Mouse (Mus musculus) thymus, postnatal 10 days (tissue): ENCODE measurements around the gene Homer1.

Experiments used
- DNase-seq, 2 experiments: peaks; one replicate each; pipeline ENCODE4 v3.0.0; 2021; ENCODE audit warnings: low spot score in 2 of 2

Gene Homer1

DNA sequence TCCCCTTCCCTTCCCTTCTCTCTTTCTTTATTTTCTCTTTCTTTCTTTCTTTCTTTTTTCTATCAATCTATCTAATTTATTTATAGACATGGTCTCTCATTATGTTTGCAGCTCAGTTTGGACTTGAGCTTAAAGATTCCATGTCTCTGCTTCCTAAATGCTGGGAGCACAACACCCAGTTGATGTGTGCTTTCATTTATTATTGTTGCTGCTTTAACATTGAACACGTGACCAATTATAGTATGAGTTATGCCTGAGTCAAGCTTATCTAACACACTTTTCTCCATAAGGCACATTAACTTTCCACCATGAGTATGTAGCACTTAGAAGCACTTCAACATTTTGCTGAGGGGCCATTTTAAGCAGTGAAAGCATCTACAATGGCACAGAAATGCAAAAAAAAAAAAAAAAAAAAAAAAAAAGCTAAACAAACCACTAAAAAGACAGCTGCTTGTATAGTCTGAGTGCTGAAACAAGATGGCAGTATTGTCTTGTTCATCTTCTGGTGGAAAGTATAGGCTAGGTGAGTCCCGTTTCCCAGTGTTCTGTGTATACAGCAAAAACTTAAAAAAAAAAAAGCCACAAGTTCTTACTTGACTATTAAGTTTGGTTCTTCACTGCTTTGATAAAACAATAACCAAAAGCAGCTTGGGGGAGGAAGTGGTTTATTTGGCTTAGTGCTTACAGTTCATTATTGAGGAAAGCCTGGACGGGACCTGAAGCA, 41.3 kb downstream of the Homer1 start:
- no peak for DNase-seq

DNA sequence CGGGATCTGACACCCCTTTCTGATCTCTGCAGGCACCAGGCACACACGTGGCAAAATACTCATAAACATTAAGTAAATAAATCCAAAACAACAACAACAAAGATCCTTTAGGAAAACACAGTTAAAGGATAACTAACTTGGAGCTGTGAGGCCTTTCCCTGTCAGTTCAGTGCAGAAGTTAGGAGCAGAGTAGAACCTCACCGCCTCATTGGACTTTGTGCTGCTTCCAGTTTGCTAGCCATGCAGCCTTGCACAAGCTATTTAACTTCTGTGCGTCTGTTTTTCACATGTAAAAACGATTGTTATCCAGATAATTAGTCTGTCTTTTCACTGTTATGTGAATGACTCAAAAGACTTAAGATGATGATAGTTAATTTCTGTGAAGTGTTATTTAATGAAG, 43.2 kb downstream of the Homer1 start:
- DNase-seq, result no peak

DNA sequence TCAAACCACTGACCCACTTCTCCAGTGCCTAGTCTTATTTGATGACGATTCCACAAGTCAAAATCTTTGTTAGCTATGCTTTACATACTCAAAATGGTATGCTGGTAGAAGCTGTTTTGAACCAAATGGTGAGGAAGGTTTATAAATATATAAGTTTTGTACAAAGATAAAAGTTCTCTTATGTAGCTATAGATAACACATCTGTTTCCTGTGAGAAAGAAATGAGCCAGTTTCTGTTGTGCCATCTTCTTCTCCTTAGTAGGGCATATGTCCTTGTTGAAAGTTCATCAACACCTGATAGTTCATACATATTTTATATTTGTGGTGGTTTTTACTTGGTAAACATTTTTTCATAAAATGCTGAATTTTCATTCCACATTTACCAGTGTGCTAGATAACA, 45.0 kb downstream of the Homer1 start:
- DNase-seq, result no peak

DNA sequence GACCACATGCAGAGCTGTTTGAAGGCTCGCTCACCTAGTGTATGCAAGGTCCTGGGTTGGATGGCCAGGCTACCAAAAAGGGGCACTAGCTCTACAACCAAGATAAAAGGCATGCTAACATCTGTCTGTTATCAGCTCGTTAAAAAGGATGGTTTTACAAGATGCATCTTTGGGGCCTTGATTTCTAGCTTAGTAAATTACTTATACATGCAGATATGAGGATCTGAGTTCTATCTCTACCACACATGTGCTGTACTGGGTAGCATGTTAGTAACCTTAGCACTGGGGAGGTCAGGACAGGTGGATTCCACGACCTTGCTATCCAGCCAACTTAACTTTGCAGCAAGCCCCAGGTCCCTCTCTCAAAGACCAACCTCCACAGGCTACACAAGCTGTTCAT, 46.4 kb downstream of the Homer1 start:
- DNase-seq, result no peak

DNA sequence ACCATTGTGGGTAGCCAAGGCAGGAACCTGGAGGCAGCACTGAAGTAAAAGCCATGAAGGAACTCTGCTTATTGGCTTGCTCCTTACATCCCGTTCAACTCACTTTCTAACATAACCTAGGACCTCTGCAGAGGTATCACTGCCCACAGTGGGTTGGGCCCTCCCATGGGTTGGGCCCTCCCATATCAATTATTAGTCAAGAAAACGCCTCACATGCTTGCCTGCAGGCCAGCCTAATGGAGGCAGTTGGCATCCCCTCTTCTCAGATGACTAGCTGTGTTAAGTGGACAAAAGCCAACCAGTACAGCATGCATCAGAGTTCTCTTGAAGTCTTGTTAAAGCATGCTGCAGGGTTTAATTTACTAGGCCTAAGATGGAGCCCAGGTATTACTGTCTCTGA, 52.6 kb downstream of the Homer1 start:
- DNase-seq, result no peak

DNA sequence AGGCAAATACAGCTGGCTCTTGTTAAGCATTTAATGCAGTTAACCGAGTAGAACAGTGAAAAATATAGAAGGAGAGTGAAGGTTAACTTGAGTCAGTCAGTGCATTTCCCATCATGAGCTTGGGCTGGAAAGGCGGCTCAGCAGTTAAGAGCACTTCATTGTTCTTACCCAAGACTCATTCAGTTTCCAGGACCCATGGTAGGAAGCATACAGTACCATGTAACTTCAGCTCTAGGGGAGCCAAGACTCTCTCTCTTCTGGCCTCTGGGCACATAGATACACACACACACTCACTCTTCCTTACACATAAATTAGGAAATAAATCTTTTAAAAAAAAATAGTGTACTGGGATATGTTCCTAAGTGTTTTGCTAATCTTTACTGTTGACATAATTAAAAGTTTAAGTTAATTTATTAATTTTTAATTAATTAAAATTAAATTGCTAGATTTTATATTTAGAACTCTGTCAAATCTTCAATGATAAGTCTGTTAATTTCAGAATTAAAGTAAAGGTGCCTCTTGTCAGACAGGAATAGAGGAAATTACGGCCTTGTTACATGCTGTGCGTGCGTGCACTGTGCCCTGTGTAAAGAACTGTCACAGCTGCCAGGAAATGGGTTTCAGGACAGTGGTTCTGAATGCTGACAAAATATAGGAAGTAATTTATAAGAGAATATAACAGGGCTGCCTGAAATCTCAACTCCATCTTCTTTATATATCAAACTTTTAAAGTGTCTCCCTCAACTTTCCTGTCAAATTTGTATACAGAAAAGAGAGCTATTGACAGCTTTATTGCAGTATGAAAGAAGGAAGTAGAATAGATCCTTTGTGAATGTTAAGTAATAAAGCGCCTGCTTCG, 55.2 kb downstream of the Homer1 start:
- no peak for DNase-seq

DNA sequence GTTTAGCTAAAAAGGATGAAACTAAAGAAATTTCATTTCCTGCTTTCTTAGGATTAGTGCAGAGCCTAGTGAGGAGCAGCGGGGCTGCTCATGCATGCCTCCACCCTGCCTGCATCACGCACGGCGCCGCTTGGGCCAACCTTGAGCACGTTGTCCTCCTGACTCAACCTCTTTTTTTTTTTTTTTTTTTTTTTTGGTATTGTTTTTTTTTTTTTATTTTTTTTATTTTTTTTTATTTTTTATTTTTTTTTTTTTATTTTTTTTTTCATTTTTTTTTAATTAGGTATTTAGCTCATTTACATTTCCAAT, 55.8 kb downstream of the Homer1 start:
- peak in 1 of 2 experiments; percentile 14 for DNase-seq

DNA sequence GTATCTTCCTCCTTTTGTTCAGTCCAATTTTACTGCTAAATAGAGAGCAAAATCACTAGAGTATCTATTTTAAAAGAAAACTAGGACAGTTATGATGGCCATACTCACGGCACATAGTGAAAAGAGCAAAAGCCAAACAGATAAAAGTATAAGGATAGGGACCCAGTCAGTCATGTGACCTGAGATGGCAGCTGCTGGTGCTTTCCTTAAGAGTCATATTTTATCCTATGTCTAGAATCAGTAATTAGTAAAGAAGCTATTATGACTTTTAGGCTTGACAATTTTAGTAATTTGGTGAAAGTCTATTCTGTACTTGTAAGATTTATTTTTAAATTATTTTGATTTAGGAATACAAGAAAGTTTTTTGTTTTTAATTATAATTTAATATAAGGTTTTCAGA, 59.1 kb downstream of the Homer1 start:
- DNase-seq, result no peak

DNA sequence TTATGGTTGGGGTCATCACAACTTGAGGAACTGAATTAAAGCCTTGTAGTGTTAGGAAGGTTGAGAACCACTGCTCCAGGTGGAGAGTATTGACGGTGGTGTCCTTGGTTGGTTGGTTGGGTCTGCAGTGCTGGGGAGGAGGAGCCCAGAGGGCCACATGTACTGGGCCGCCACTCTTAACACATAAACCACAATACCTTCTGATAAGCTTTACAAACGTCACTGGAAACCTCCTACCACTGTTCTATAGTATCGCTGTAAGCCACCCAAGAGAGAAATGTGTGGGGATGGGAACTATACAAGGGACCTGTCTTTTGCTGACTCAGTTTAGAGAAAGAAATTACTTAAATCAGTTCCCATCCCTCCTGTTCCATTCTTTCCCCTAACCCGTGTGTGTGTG, 68.1 kb downstream of the Homer1 start:
- no peak for DNase-seq

DNA sequence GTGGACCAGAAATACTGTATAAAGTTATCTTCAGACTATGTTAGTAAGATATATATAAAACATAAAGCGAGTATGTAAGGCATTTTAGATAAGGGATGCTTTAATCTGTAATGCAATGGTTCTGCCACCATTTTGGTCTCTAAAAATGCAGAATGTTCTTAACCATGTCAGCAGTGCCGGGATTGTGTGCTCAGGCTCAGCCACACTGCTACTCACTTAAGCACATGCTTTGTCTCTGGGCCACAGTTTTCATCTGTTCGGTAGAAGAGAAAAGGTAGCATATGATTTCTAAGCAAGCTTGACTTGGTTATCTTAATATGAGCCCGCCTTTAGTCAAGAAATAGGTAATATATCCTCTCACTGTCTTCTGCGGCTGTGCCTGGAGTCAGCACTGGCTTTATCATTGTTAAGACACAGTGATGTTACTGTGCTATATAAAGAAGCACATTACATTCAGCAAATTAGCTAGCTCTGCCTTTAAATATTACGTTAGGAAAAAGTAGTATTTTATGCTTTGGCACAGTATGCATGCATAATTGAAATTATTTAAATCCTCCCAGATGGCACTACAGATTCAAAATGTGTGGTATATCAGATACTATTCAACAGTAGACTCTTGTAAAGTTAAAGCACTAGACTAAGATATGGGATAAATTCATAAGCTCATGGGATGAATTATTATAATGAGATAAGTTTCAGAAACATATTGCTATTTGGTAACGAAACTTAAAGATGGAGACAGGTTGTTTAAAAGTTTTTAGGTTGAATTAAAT, 69.6 kb downstream of the Homer1 start:
- no peak for DNase-seq

DNA sequence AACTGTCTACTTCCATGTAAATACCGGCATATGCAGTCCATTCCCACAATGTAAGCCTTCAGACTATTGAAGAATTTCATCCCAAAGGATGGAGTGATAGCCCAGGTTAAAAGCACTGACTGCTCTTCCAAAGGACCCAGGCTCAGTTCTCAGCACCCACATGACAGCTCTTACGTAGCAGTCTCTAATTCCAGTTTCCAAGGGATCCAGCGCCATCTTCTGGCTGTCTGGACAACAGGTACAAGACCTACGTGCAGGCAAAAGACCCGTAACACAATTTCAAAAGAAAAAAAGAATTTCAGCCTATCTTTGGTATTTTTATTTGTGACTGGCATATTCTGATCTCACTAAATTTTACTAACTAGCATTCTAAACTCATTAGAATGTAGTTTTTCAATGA, 75.0 kb downstream of the Homer1 start:
- no peak for DNase-seq

DNA sequence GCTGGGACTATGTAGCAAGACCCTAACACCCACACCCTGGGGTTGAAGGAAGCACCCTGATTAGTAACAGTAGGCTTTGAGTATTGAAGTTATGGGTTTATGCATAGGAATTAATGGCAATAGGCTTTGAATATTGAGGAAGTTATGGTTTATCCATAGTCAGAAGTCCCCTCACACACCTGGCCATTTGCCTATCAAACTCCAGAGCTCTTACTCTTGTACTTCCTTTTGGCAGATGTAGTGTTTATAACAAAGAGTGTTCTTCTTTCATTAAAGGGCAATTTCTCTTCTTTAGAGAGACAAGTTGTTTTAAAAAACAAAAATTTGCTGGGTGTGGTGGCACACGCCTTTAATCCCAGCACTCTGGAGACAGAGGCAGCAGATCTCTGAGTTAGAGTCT, 79.1 kb downstream of the Homer1 start:
- DNase-seq, result no peak

DNA sequence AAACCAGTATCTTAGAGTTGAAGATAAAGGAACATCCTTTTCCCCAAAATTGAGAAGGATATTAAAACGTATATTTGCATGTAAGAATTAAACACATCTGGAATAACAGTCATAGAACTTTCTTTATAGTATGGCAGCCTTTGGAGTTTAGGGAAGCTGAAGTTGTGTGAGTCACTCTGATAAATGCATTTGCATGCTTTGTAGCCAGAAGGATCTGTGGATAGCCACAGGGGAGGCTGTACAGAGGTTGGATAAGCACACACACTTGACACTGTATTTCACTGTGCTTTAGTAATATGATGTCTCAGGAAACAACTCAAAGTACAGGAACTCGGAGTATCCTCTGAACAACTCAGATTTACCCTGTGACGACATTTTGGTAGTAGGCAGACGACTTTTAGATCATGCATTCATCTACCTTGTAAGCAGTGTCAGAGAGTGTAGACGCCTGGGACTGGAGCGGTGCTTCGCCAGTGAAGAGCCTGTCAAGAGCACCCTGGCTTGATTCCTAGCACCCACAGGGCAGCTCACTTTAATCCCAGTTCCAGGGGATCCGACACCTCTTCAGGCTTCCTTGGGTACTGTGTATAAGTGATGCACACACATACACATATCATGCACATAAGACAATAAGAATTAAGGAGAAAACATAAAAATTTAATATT, 81.1 kb downstream of the Homer1 start:
- no peak for DNase-seq

DNA sequence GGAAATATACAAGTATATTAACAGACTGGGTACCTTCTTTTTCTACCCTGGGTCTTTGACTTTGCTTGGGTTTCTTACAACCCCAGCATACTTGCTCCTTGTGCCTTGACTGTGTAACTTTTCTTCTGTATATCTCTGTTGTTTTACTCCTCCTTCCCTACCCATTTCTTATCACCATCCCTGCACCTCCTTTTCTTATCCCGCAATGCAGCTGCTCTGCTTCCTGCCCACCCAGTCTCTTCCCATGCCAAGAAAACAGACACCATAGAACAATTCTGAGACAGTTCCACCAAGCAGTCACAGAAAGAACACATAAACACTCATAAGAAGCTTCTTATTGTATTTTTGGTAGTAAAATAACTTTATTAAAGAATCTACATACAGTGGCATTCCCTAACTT, 81.9 kb downstream of the Homer1 start:
- no peak for DNase-seq

DNA sequence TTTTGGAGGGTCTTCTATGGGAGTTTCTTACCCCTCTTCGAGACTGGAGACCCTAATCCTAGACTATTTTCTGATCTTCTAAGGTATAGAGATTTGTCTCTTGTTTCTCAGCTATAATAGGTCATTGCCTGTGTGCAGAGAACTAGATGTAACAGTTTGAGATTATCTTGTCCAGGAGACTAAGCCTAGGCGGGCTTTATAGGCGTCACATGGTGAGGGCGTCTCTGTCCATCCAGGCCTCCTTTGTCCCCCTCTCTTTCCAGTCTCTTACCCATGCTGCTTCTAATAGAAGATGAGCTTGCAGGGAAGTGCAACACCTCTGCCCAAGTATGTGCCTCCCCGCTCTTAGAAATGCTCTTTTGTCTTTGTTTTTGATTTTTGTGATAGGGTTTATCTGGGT, 83.7 kb downstream of the Homer1 start:
- no peak for DNase-seq

DNA sequence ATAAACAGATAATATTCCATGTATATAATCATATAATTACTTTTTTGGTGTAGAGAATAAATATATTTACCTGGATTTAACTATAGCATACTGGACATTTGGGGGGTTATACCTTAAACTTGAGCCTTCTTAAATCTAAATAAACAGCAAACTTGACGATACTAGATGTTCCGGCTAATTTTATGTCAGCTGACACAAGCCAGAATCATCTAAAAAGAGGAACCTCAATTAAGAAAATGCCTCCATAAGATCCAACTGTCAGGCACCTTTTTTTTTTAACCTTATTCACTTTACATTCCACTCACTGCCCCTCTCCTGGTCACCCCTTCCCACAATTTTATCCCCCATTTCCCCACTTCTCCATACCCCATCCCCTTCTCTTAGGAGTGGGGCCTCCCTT, 84.2 kb downstream of the Homer1 start:
- no peak for DNase-seq

DNA sequence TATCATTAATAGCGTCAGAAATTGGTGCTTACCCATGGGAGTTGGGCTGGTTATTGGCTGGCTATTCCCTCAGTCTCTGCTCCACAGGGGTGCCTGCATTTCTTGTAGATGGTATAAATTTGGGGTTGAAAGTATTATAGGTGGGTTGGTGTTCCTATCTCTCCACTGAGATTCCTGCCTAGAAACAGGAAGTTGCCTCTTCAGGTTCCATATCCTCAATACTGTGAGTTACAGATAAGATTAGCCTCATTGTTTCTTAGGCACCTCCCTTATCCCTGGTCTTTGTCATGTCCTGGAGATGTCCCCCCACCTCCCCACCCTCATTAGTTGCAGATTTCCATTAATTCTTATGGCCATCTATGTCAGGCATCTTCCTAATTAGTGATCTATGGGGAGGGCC, 85.0 kb downstream of the Homer1 start:
- no peak for DNase-seq

DNA sequence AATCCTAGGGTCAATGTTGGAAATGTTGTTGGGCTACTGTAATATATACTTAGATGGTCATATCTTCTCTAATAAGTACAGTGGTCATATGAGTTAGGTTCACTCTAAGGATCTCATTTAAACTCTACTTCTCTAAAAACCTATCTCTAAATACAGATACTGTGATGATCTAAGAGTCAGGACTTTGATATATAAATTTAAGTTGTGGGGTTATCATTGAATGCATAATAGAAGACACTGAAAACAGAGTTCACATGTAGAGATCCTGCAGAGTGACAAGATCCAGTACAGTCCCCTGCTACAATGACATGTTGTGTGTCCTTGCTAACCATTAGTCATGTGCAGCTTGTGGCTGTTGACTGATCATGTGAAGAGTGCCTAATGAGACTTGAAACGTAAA, 85.7 kb downstream of the Homer1 start:
- no peak for DNase-seq

DNA sequence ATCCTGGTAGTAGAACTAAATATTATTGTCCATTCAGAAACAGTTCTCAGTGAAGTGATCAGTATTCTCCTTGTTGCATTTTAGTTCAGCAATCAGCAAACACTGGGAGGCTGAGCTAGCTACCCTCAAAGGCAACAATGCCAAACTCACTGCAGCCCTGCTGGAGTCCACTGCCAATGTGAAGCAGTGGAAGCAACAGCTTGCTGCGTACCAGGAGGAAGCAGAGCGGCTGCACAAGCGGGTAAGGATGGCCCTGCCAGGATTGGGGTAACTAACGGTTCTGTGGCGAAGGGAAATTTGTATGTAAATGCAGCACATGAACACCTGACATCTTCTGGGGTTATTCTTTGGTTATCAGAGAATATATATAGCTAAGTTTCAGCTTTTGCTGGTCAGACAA, 88.0 kb downstream of the Homer1 start:
- no peak for DNase-seq

DNA sequence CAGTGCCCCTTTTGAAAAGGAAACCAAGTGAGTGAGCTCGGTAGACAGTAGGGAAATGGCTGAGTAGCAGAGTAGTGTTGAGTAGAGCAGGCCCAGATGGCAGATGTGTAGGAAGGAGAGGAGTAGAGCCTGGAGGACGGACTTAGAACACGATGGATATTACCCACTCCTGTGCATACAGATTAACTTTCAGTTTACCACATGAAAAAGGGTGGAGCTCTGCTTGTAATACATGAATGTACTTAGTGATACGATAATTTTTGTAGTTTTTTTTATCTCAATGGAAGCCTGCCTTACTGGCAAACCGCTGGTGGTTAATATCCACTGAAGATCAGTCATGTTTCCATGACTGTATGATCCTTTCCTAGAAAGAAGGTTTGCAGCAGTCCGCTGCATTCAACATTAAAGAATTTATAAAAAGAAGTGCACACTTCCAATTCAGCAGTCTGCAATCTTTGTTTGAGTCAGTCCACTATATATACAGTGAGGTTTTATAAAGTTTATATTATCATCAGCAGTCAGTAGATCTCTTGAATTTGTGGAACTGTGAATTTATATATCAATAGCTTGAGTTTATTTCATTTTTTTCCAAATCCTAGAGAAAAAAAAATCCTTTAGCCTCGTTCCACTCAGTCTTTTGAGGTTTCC, 89.3 kb downstream of the Homer1 start:
- DNase-seq, result no peak

DNA sequence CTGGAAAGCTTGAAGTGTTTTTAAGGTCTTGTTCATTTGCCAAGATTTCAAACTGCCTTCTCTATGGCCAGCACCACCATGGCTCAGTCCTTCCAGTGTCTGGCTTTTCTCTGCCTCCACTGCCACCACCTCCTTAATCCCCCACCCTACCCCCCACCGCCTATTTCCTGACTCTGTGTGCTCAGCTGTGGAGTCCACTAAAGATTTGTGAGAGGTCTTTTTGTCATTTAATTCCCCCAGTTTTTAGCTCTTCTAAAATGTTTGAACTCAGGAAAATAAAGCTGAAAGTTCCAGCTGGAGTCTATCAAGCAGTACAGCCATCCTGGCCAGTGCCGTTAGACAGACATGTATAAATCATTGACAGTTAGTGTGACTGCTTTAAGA, 89.8 kb downstream of the Homer1 start:
- DNase-seq, result no peak

DNA sequence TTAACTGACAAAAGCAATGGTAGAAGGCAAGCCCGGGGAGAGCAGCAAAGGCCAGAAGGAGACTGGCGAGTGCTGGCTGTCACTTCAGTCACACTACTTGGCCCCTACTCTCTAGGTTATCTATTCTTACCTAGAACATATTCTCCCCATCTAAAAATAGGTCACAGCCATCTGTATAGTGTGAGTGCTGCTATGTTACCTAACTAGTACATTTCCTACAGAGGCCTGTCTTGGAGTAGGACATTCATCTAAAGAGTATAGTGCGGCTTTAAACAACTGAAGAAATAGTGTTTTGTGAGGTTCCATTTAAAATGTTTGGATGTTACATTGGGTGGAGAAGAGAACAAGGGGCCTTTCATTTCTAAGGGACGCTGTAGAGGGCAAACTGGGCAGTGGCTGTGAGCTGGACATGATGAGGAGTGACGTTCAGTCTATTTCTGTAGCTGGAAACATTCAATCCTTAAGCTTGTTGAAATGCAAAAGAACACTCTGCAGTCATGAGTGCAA, 100.3 kb downstream of the Homer1 start:
- no peak for DNase-seq
